Mouse (Mus musculus) ZHBTc4 (cell line): ENCODE data around the gene Cd2ap.
A peak's percentile ranks its signal among the peaks of the same experiment; 100 is the strongest.

ENCODE experiments used
- DNase-seq: peaks from one replicate; pipeline ENCODE4 v3.0.0-alpha.2; 2011; ENCODE audit warnings: low read depth, low spot score

The Cd2ap gene

DNA sequence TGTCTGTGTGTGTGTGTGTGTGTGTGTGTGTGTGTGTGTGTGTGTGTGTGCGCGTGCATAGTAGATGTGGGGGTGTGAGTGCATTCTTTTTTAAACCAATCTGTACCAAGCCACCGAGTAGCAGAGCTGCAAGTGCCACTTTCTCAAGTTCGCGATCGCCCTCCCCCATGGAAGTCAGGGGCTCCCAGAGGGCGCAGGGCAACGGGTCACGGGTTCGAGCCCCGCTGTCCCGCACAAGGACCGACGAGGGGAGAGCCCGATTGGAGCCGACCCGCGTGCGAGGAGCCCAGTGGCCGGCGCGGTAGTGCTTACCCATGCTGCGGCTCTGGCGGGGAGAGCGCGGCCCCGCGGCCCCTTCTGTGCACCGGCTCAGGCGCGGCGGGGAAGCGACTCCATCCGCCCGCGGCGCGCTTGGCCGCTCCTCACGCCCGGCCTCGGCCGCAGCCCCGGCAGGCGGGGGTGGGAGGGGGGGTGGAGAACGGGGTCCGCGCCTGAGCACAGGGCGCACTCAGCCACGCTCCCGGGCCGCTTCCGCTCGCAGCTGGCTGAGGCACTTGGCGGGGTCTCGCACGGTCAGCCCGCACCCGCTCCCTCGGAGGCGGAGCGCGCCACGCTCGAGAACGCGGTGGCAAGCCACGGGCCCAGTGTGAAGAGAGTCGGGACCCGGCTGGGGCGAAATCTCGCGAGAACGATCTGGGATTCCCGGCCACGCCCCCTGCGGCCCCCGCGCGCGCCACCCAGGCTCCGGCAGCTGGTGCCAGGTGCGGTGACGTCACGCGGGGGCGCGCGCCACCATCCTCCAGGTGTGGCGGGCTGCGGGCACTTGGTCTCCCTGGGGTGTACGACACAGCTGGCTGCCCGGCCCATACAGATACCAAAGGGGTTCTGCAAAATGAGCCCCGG is at the start of gene Cd2ap:
TSS of gene Cd2ap (minus strand) at position 665 of the 903 bp plus-strand sequence.
- DNase-seq: peak; percentile 97

DNA sequence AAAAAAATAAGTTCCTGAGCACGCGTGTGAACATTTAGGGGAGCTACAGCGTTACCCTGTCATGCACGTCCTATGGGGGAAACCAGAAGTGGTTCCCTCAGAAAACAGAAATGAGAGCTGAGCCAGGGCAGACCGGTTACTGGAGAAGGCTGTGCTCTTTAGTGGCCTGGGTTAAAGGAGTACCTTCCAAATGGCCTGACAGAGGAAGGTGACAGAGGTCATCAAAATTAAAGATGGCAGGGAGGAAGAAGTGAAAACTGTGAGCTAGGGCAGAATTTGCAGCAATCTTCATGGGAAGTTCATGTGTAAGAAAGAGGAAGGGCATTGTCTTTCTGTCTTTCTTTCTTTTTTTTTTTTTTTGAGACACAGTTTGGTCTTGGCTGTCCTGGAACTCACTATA is 48.3 kb upstream of the Cd2ap start:
- DNase-seq: no peak

DNA sequence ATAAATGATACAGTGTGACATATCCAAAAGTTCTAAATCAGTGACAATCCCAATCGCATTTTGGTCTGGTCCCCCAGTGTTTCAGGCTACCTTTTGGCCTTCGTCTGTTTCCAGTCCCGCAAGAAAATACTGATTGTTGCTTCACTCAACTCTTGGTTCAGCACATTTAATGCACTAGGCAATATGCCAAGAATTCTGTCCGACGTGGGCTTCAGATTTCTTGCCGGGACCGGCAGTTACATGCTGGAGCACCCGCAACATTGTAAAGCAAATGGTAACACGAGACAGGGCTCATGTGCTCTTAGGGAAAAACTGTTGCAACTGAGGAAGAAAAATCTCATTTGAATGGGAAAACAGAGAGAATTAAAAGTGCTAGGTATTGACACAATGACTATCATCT is 42.3 kb upstream of the Cd2ap start:
- DNase-seq: no peak

DNA sequence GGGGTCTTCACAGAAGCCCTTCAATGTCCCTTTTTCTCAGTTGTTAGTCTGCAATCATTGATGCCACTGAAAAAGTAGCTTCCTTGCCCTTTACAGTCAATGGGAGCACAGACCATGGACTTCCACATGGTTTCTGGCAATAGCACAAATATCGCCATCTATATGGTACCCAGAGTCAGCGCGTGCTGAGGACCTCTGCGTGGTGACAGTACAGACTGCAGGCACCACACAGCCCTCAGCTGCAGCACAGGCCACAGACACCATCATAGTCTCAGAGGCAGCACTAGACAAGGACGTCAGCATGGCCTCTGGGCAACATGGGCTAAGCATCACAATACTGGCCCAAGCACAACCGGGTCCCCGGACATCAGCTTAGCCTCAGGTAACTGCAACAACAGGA is 38.3 kb upstream of the Cd2ap start:
- peak; percentile 28 for DNase-seq

DNA sequence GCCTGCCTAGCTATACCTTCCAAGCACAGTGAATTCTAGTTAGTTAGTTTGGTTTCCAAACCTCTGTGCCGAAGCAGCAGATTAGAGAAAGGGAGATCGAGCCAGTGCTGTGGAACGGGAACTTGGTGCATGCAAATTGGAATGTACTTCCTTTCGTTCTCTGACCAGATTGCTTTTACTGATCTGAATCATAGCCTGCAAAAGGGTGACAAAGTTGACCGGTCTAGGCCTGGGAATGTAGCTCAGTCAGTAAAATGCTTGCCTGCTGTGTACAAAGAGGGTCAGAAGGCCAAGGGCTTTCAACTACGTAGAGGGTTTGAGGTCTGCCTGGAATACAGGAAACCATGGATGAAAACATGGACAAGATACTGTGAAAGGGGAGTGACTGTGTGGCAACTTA is 35.7 kb upstream of the Cd2ap start:
- DNase-seq: no peak

DNA sequence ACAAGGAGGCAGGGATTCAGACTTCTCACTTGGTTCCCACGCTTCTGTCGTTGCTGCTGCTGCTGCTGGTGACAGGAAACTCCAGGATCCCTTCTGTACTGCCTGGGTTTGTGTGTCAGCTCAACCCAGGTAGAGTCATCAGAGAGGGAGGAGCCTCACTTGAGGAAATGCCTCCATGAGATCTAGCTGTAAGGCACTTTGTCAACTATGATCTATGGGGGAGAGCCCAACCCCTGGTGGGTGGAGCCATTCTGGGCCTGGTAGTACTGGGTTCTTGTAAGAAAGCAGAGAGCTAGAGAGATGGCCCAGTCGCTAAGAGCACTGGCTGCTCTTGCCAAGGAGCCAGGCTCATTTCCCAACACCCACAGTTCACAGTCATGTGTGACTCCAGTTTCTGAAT is 34.0 kb upstream of the Cd2ap start:
- peak; percentile 52 for DNase-seq

DNA sequence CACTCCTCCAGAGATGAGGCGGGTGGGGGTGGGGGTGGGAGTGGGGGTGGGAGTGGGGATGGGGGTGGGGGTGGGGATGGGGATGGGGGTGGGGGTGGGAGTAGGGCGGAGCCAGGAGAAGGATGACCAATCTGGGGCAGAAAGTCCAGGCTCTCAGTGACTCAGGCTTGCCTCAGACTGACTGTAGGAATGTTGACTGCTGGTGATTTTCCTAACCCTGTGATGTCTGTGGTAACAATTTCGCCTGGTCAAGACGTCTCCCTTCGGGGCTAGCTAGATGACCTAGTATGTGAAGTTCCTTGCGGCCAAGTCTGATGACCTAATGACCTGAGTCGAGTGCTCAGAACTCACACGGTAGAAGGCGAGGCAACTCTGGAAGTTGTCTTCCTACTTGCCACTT is 32.9 kb upstream of the Cd2ap start:
- DNase-seq: no peak

DNA sequence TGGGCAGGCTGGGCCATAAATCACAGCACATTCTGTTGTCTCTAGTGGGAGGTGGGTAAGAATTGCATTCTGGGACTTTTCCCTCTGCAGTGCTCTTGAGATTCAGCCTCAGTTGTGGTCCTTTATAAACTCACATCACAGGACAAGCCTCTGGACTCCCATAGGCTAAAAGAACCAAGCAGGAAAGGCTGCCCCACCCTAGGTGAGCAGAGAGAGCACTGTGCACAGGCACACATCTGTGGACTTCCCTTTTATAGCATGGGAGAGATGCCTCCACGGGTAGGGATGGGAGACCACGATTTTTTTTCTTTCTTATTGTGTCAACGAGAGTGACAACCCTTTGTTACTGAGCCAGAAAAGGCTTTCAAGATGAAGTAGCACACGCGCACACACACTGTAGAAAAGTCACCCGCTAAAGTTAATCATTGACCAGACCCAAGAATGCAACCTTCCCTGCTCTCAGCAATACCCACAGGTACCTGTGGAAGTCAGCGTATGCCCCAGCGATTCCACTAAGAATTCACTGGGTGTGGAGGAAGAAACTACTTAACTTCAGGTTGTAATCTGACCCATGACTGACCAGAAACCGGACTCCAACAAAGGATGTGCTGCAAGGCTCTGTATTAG is 32.4 kb upstream of the Cd2ap start:
- DNase-seq: peak; percentile 62

DNA sequence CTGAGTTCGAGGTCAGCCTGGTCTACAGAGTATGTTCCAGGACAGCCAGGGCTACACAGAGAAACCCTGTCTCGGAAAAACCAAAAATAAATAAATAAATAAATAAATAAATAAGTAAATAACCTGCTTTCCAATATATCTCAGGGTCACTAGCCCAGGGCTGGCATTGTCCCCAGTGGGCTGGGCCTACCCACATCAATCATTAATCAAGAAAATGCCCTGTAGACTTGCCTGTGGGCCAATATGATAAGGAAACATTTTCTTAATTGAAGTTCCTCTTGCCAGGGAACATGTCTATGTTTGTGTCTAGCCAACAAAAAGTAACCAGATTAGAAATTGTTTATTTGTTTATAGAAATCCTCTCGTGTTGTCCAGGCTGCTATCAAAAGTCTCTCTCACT is 31.7 kb upstream of the Cd2ap start:
- no peak for DNase-seq

DNA sequence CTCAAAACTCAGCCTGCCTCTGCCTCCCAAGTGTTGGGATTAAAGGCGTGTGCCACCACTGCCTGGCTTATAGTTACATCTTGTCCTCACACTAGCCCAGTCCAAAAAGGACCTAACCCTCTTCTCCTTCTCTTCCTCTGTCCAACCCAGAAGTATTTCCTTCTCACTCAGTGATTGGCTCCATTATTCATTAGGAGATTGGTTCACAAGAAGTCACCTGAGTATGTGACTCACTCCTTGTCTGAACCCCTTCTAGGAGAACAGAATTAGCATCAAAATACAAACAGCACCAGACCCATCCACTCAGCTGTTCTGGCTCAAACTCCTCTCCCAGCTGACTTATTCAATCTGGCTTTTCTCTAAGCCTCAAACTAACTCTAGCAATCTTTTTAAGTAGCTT is 30.0 kb upstream of the Cd2ap start:
- peak; percentile 55 for DNase-seq

DNA sequence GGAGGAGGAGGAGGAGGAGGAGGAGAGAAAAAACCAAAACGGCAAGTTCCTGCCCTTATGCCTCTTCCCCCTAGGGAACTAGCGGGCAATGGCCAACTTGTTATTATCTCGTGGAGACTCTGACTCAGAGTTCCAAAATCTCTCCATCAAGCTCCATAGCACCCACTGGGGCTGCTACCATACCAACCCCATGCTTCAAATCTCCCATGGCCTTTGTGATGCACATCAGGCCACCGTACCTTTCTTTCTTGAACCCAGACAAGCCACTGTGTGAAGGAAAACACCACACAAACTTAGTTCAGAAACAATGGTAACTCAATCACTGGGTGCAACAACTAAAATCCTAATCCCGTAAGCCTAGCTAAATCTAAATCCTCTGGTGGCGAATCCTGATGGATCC is 29.5 kb upstream of the Cd2ap start:
- peak; percentile 53 for DNase-seq

DNA sequence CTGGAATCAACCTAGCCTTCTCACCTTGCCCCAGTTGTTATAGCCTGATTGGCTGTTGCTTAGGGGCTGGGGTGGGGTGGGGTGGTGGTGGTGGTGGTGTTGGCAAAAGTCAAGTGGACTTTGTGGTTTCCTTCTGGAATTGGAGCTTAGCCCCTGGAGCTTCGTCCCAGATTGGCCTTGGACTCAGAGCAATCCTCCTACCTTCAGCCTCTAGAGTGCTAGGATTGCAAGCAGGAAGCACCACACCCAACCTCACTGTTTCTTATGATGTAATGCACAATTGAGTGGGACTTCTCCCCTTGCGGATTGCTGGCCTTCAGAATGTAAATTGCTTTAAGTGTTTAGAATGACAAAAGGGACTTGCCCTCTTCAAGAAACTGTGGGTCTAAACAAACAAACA is 24.3 kb upstream of the Cd2ap start:
- no peak for DNase-seq

DNA sequence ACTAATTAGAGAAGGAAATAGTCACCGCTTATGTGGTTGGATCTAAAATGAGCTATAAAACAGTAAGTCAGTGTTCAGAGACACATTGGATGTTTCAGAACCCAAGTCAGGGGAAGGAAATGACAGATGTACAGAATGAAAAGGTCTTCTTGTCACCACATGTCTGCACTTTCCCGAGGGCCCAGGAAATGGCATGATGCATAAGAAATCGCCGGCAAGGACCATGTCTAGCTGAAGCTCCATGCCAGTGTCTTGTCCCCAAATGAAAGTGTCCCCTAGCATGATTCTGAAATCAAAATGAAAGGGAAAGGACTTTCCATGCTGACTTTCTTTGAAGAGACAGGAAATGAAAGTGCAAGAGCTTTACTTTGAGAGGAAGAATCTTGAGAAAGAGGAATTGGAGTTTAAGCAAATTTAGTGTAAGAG is 10.8 kb upstream of the Cd2ap start:
- no peak for DNase-seq

DNA sequence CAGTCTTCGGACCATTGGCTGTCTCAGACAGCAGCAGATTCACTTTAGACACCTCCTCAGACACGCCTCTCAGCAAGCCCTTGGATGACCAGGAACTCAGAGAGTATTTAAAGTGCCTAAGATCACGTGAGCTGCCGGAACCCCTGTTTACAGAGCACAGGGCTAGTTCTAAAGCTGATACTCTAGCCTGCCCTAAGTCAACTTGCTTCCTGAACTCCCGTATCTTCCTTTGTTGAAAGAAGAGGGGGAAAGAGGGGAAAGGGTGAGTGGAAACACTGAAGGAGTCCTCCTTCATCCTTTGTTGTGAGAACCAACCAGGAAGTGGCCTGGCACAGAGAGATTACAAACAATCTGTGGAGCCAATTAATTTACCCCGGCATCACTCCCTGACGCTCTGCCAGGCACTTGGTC is 8.6 kb upstream of the Cd2ap start:
- peak; percentile 92 for DNase-seq

DNA sequence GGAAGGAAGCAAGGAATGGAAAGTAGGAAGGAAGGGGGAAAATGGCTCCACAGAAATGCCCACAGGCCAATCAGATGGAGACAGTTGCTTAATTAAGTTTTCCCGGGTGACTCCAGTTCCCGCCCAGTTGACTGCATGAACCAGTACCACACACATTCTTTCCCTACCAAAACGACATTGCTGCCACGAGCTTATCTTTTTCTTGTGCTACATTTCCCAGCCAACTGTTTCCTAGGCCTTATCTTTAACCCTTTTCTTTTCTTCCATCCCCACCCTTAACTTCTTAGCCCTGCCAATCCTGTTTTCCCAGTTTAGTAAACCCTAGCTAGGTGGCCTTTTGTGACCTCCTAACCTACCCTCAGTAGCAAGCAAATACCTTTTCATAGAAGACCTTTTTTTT is 7.9 kb upstream of the Cd2ap start:
- DNase-seq: no peak

DNA sequence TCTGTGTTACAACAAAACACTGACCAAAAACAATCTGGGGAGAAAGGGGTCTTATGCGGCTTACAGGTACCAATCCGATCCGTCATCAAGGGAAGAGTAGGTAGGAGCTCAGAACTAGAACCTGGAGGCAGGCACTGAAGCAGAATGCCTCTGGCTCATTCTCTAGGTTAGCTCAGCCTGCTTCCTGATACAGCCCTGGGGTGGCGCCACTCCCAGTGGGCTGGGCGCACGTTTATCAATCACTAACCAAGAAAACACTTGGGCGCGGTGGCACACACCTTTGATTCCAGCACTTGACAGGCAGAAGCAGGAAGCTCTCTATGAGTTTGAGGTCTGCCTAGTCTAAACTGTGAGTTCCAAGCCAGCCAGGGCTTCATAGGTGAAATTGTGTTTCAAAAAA is 7.3 kb upstream of the Cd2ap start:
- DNase-seq: peak; percentile 85

DNA sequence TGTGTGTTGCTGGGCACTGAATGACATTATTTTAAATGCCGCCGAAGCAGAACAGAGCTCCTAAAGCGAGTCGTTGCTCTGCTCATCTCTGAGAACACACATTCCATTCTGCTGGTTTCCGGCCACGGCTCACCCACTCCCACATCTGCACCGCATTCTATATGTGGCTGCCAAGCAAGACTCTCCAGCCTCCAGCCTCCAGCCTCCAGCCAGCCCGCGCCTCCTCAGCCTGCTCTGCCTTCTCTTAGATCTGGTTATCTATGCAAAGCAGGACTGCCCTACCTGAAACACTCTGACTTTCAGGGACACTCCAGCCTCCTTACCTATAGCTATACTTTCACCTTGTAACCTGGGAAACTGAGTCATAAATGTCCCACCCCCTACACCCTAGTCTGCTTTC is 6.8 kb upstream of the Cd2ap start:
- peak; percentile 60 for DNase-seq

DNA sequence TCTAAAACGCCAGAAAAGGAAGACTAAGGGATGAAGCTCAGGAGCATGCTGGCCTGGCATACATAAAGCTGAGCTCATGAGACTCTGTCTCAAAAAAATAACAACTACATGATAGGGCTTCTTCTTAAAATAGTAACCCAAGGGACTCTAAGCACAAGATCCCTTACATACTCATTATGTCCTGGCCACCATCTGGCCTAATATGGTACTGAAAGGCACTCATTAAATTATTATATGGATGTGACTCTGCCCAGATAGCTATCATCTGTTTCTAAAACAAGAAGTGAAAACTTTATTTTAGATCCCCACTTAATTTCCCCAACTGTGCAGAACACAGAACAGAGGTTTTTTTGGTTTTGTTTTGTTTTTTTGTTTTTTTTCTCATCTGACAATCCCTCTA is 6.4 kb upstream of the Cd2ap start:
- DNase-seq: no peak

DNA sequence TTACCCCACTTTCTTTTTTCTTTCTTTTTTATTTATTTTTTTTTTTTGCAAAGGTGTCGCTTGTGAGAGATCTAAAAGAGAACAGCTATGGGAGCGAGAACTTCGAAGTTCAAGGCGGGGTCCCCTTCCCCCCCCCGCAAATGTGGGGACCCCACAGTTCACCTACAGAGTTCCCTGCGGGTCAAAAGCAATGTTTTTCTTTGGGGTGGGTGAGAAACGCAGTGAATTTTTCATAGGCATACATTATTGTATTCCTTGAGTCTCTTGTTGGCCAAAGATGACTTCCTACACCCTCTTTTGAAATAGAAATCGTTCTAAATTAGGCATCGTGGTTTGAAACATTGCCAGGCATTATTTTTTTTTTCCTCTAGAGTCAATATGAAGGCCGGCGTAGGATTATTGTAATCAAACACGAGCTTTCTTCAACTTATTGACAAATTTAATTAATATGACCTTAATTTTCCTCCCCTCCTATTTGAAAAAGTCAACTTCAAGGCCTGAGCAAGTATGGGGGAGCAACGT is 500 bp upstream of the Cd2ap start:
- DNase-seq: no peak

DNA sequence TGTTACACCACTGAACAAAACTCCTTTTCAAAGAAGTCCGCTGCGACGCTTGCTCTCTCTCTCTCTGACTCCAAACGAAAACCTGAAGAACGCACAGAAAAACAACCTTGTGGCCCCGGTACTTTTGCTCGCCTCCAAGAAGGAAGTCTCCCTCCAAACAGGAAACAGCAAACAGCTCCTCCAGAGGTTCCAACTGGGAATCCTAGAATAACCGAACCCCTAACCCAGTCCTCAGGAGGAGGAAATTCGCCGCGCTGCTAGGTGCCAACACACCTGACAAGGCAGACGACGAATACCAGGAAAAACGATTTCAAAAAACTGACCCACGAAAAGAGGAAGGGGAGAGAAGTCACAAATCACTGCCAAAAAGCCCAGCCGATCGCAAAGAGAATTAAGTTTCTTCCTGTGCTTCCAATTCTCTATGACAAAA is 879 bp downstream of the Cd2ap start:
- DNase-seq: peak; percentile 46

DNA sequence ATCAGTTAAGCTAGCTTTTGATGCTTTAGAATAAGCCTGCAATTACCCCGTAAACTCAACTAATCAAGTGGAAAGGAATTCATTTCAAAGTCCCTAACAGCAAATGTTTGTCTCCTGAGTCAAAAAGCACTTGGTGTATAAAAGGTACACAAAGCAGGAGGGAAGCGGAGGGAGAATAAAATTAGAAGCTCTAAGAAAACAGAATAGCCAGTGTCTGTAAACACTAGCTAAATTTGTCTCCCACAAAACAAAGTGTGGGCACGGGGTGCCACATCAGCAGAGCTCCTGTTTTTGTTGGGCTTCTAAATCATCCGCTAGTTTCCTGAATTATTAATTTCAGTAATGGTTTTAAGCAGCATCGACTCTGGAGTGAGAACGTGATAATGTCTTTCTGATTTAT is 1.4 kb downstream of the Cd2ap start:
- no peak for DNase-seq

DNA sequence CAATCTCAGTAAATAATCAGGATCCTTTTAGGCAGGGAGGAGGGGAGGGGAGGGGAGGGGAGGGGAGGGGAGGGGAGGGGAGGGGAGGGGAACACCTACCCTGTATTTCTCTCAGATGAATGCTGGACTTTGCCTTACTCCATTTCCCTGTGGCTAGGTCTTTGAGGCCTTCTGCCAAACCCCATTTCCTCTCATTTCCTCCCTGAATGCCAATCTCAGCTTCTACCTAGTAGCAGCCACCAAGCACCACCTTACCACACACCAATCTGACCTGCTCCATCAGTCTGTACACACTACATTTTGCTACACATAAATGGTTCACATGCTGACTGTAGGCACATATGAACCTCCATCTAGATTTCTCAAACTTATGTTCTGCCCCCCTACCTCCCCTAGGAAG is 6.0 kb downstream of the Cd2ap start:
- no peak for DNase-seq

DNA sequence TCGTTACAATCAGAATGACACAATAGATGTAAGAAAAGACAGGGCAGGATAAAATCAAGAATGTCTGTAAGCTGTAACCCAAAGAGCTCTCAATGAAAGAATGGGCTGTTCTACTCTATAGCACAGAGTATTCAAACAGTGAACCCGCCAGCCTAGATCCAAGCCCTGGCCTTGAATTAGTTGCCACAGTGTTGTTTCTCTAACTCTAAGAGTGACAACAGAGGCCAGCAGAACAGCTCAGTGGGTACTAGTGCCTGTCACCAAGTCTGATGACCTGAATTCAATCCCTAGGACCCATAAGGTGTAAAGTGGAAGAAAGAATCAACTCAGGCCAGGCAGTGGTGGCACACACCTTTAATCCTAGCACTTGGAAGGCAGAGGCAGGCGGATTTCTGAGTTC is 13.3 kb downstream of the Cd2ap start:
- no peak for DNase-seq
